Mouse (Mus musculus): Measurements from ENCODE around the gene Tbc1d2b. TPM values are rescaled to one million over a fixed set of nuclear protein-coding genes. Genes with fewer than 3 reads are reported as not detected.

Gene Tbc1d2b
- polyA plus RNA-seq, 1 experiment: 6.7 TPM

- H3K36me3 ChIP-seq (ENCODE audit: control insufficient read depth, insufficient read depth): peaks cover 7% of the 10 kb centered on the region
- no peak overlapping the region for H3K4me3 ChIP-seq (ENCODE audit: insufficient read depth, poor library complexity, severe bottlenecking)
- H3K79me3 ChIP-seq (ENCODE audit: low read depth): peaks cover 1% of the 10 kb centered on the region
- TF ChIP-seq CEBPB (IDR thresholded peaks at IDR 0.05; ENCODE audit: low read depth): no peak
- no peak for TF ChIP-seq USF1 (IDR thresholded peaks at IDR 0.05; ENCODE audit: low read depth)
- TF ChIP-seq MYOD1 (IDR thresholded peaks at IDR 0.05; ENCODE audit: control insufficient read depth, insufficient read length, low read depth): no peak
- TF ChIP-seq MAX (IDR thresholded peaks at IDR 0.05): no peak
- no peak for TF ChIP-seq MYOG (IDR thresholded peaks at IDR 0.05; ENCODE audit: control insufficient read depth, extremely low read depth, insufficient read length)
- TF ChIP-seq FOSL1 (IDR thresholded peaks at IDR 0.05; ENCODE audit: insufficient read depth, low read length, poor library complexity, severe bottlenecking): no peak
- no peak for TF ChIP-seq CTCF (IDR thresholded peaks at IDR 0.05; ENCODE audit: control insufficient read depth, insufficient read depth, insufficient read length)
- no peak overlapping the region for H3ac ChIP-seq (ENCODE audit: control insufficient read depth, insufficient read length, low read depth)
- peaks cover 2% of the 10 kb centered on the region for H3K79me2 ChIP-seq (ENCODE audit: control insufficient read depth, insufficient read depth)
- no peaks in the 10 kb centered on the region for H3K27me3 ChIP-seq (ENCODE audit: control insufficient read depth, insufficient read depth, insufficient read length)
Measured at GRCm38 (mm10) chr9:90172528-90173321, 97.9 kb downstream of the Tbc1d2b start.

GRCm38 (mm10) chr9:90171421-90171820 lies 99.2 kb downstream of the Tbc1d2b start:
- no peak for TF ChIP-seq MAX (IDR thresholded peaks at IDR 0.05)
- no peak for TF ChIP-seq CTCF (IDR thresholded peaks at IDR 0.05; ENCODE audit: control insufficient read depth, insufficient read depth, insufficient read length)
- no peak for TF ChIP-seq USF1 (IDR thresholded peaks at IDR 0.05; ENCODE audit: low read depth)
- no peak for TF ChIP-seq FOSL1 (IDR thresholded peaks at IDR 0.05; ENCODE audit: insufficient read depth, low read length, poor library complexity, severe bottlenecking)
- TF ChIP-seq CEBPB (IDR thresholded peaks at IDR 0.05; ENCODE audit: low read depth): no peak
- TF ChIP-seq MYOD1 (IDR thresholded peaks at IDR 0.05; ENCODE audit: control insufficient read depth, insufficient read length, low read depth): no peak
- no peak for TF ChIP-seq MYOG (IDR thresholded peaks at IDR 0.05; ENCODE audit: control insufficient read depth, extremely low read depth, insufficient read length)
- H3K79me3 ChIP-seq (ENCODE audit: low read depth): peaks cover 1% of the 10 kb centered on the region
- peaks cover 6% of the 10 kb centered on the region for H3K36me3 ChIP-seq (ENCODE audit: control insufficient read depth, insufficient read depth)
- peaks cover 10% of the 10 kb centered on the region for H3K79me2 ChIP-seq (ENCODE audit: control insufficient read depth, insufficient read depth)
- H3ac ChIP-seq (ENCODE audit: control insufficient read depth, insufficient read length, low read depth): no peak overlapping the region
- no peak overlapping the region for H3K4me3 ChIP-seq (ENCODE audit: insufficient read depth, poor library complexity, severe bottlenecking)
- no peaks in the 10 kb centered on the region for H3K27me3 ChIP-seq (ENCODE audit: control insufficient read depth, insufficient read depth, insufficient read length)

GRCm38 (mm10) chr9:90169965-90170364 lies 100.6 kb downstream of the Tbc1d2b start:
- Histone ChIP-seq H3K79me2 (ENCODE audit: control insufficient read depth, insufficient read depth) (peaks cover 10% of the 10 kb centered on the region), H3K79me3 (ENCODE audit: low read depth) (peaks cover 1% of the 10 kb centered on the region), H3K4me3 (ENCODE audit: insufficient read depth, poor library complexity, severe bottlenecking) (no peak overlapping the region), H3K27me3 (ENCODE audit: control insufficient read depth, insufficient read depth, insufficient read length) (no peaks in the 10 kb centered on the region), H3ac (ENCODE audit: control insufficient read depth, insufficient read length, low read depth) (no peak overlapping the region), H3K36me3 (ENCODE audit: control insufficient read depth, insufficient read depth) (peaks cover 6% of the 10 kb centered on the region)
- no peak for TF ChIP-seq USF1 (IDR thresholded peaks at IDR 0.05; ENCODE audit: low read depth)
- no peak for TF ChIP-seq MAX (IDR thresholded peaks at IDR 0.05)
- no peak for TF ChIP-seq CTCF (IDR thresholded peaks at IDR 0.05; ENCODE audit: control insufficient read depth, insufficient read depth, insufficient read length)
- no peak for TF ChIP-seq MYOD1 (IDR thresholded peaks at IDR 0.05; ENCODE audit: control insufficient read depth, insufficient read length, low read depth)
- no peak for TF ChIP-seq CEBPB (IDR thresholded peaks at IDR 0.05; ENCODE audit: low read depth)
- no peak for TF ChIP-seq MYOG (IDR thresholded peaks at IDR 0.05; ENCODE audit: control insufficient read depth, extremely low read depth, insufficient read length)
- no peak for TF ChIP-seq FOSL1 (IDR thresholded peaks at IDR 0.05; ENCODE audit: insufficient read depth, low read length, poor library complexity, severe bottlenecking)

- H3K4me3 ChIP-seq (ENCODE audit: insufficient read depth, poor library complexity, severe bottlenecking): no peak overlapping the region
- no peaks in the 10 kb centered on the region for H3K27me3 ChIP-seq (ENCODE audit: control insufficient read depth, insufficient read depth, insufficient read length)
- H3K36me3 ChIP-seq (ENCODE audit: control insufficient read depth, insufficient read depth): peaks cover 2% of the 10 kb centered on the region
- H3K79me2 ChIP-seq (ENCODE audit: control insufficient read depth, insufficient read depth): peaks cover 10% of the 10 kb centered on the region
- H3K79me3 ChIP-seq (ENCODE audit: low read depth): peaks cover 1% of the 10 kb centered on the region
- no peak overlapping the region for H3ac ChIP-seq (ENCODE audit: control insufficient read depth, insufficient read length, low read depth)
- TF ChIP-seq MYOG (IDR thresholded peaks at IDR 0.05; ENCODE audit: control insufficient read depth, extremely low read depth, insufficient read length) (no peak), CTCF (IDR thresholded peaks at IDR 0.05; ENCODE audit: control insufficient read depth, insufficient read depth, insufficient read length) (no peak), CEBPB (IDR thresholded peaks at IDR 0.05; ENCODE audit: low read depth) (no peak), FOSL1 (IDR thresholded peaks at IDR 0.05; ENCODE audit: insufficient read depth, low read length, poor library complexity, severe bottlenecking) (no peak)
Measured at GRCm38 (mm10) chr9:90166615-90167014, 104.0 kb downstream of the Tbc1d2b start.

GRCm38 (mm10) chr9:90165590-90165989 lies 105.0 kb downstream of the Tbc1d2b start:
- peaks cover 1% of the 10 kb centered on the region for H3K79me3 ChIP-seq (ENCODE audit: low read depth)
- no peaks in the 10 kb centered on the region for H3K27me3 ChIP-seq (ENCODE audit: control insufficient read depth, insufficient read depth, insufficient read length)
- H3K79me2 ChIP-seq (ENCODE audit: control insufficient read depth, insufficient read depth): peaks cover 10% of the 10 kb centered on the region
- H3K4me3 ChIP-seq (ENCODE audit: insufficient read depth, poor library complexity, severe bottlenecking): no peak overlapping the region
- no peaks in the 10 kb centered on the region for H3K36me3 ChIP-seq (ENCODE audit: control insufficient read depth, insufficient read depth)
- TF ChIP-seq MAX (IDR thresholded peaks at IDR 0.05): no peak
- TF ChIP-seq CEBPB (IDR thresholded peaks at IDR 0.05; ENCODE audit: low read depth): no peak
- no peak for TF ChIP-seq MYOD1 (IDR thresholded peaks at IDR 0.05; ENCODE audit: control insufficient read depth, insufficient read length, low read depth)
- TF ChIP-seq FOSL1 (IDR thresholded peaks at IDR 0.05; ENCODE audit: insufficient read depth, low read length, poor library complexity, severe bottlenecking): no peak
- TF ChIP-seq CTCF (IDR thresholded peaks at IDR 0.05; ENCODE audit: control insufficient read depth, insufficient read depth, insufficient read length): no peak
- TF ChIP-seq MYOG (IDR thresholded peaks at IDR 0.05; ENCODE audit: control insufficient read depth, extremely low read depth, insufficient read length): no peak
- no peak for TF ChIP-seq USF1 (IDR thresholded peaks at IDR 0.05; ENCODE audit: low read depth)
- no peak overlapping the region for H3ac ChIP-seq (ENCODE audit: control insufficient read depth, insufficient read length, low read depth)
